In genomic region chr4:84026144-84026543, GRCm38 (mm10) we compare ENCODE assay signal across 21 mouse cellular contexts.
DNase-seq lines count a peak whose midpoint lies in the region; ATAC-seq lines count a peak whose summit lies in the region.
"Had no signal": no experiment of that assay in that cellular context is flagged by ENCODE, and none has a peak within 500 bp of the region (broad histone marks: within the 10 kb centered on the region; RNA-seq: fewer than 3 reads in every experiment).

No protein-coding gene starts in this region.

- no peaks in the 10 kb centered on the region for H3K9me3 ChIP-seq in intestine, embryonic 14.5 days (ENCODE audit: control insufficient read depth, low read length)
- H3K9me3 ChIP-seq in intestine, embryonic 15.5 days: no peaks in the 10 kb centered on the region
- H3K9me3 ChIP-seq in embryonic facial prominence, embryonic 10.5 days: no peaks in the 10 kb centered on the region
- H3K9me3 ChIP-seq in liver, embryonic 12.5 days (replicated peaks): no peaks in the 10 kb centered on the region
- H3K9me3 ChIP-seq: embryonic facial prominence, embryonic 15.5 days; heart, embryonic 13.5 days; liver, embryonic 15.5 days; midbrain, embryonic 13.5 days; neural tube, embryonic 13.5 days had no signal

- H3K9ac ChIP-seq in intestine, embryonic 14.5 days (ENCODE audit: low read length): no peak overlapping the region
- no peak overlapping the region for H3K9ac ChIP-seq in intestine, embryonic 15.5 days
- H3K9ac ChIP-seq in liver, embryonic 12.5 days: no peak overlapping the region
- H3K9ac ChIP-seq: embryonic facial prominence, embryonic 15.5 days; heart, embryonic 13.5 days; liver, embryonic 15.5 days; midbrain, embryonic 13.5 days; neural tube, embryonic 13.5 days had no signal

- no peaks in the 10 kb centered on the region for H3K36me3 ChIP-seq in intestine, embryonic 14.5 days (ENCODE audit: control insufficient read depth, insufficient read depth, low read length)
- no peaks in the 10 kb centered on the region for H3K36me3 ChIP-seq in intestine, embryonic 15.5 days
- H3K36me3 ChIP-seq in embryonic facial prominence, embryonic 10.5 days (replicated peaks): no peaks in the 10 kb centered on the region
- no peaks in the 10 kb centered on the region for H3K36me3 ChIP-seq in liver, embryonic 12.5 days
- H3K36me3 ChIP-seq: embryonic facial prominence, embryonic 15.5 days; heart, embryonic 13.5 days; liver, embryonic 15.5 days; midbrain, embryonic 13.5 days; neural tube, embryonic 13.5 days had no signal

- no peak overlapping the region for H3K27ac ChIP-seq in intestine, embryonic 14.5 days (ENCODE audit: low read depth)
- no peak overlapping the region for H3K27ac ChIP-seq in intestine, embryonic 15.5 days
- no peak overlapping the region for H3K27ac ChIP-seq in embryonic facial prominence, embryonic 10.5 days (replicated peaks)
- no peak overlapping the region for H3K27ac ChIP-seq in liver, embryonic 12.5 days
- H3K27ac ChIP-seq: embryonic facial prominence, embryonic 15.5 days; heart, embryonic 13.5 days; layer of hippocampus, adult 2 months; liver, embryonic 15.5 days; midbrain, embryonic 13.5 days; neural tube, embryonic 13.5 days had no signal

- DNase-seq in embryo, embryonic 11 days: peak; percentile 13
- DNase-seq in embryo, embryonic 10.5 days (ENCODE audit: low spot score): no peak
- no peak for DNase-seq in intestine, embryonic 14.5 days (ENCODE audit: low spot score)
- peak; percentile 44 for DNase-seq in embryonic facial prominence, embryonic 10.5 days (ENCODE audit: low spot score)
- no peak for DNase-seq in frontal cortex, postnatal 14 days (ENCODE audit: low spot score in 2 of 2)
- DNase-seq: cerebellum, postnatal 36 days; gastrocnemius, postnatal 10 days; heart, postnatal 4 days; kidney, adult 11 months; layer of hippocampus, postnatal 36 days; right cerebral cortex, adult 18-20 months; thymus, postnatal 14 days had no signal

- peaks cover 5% of the 10 kb centered on the region; the same call in 1 of the 2 replicates for H3K4me1 ChIP-seq in intestine, embryonic 14.5 days (replicated peaks; ENCODE audit: control insufficient read depth, insufficient read depth, low read length)
- no peaks in the 10 kb centered on the region for H3K4me1 ChIP-seq in intestine, embryonic 15.5 days (replicated peaks)
- peaks cover 23% of the 10 kb centered on the region for H3K4me1 ChIP-seq in embryonic facial prominence, embryonic 10.5 days
- no peaks in the 10 kb centered on the region for H3K4me1 ChIP-seq in liver, embryonic 12.5 days
- H3K4me1 ChIP-seq: liver, embryonic 15.5 days; neural tube, embryonic 13.5 days had no signal

- 18% methylated on average over 8 of the region's 8 CpGs for WGBS in intestine, embryonic 14.5 days
- WGBS in intestine, embryonic 15.5 days: 39% methylated on average over 8 of the region's 8 CpGs
- 77% methylated on average over 8 of the region's 8 CpGs for WGBS in embryonic facial prominence, embryonic 10.5 days
- 57% methylated on average over 8 of the region's 8 CpGs for WGBS in liver, embryonic 12.5 days (ENCODE audit: insufficient replicate concordance)

- H3K4me3 ChIP-seq in intestine, embryonic 14.5 days (ENCODE audit: low read depth, low read length): no peak overlapping the region
- no peak overlapping the region for H3K4me3 ChIP-seq in intestine, embryonic 15.5 days (replicated peaks)
- H3K4me3 ChIP-seq in embryonic facial prominence, embryonic 10.5 days: no peak overlapping the region
- H3K4me3 ChIP-seq in liver, embryonic 12.5 days: no peak overlapping the region
- H3K4me3 ChIP-seq: embryonic facial prominence, embryonic 15.5 days; heart, embryonic 13.5 days; layer of hippocampus, adult 2 months; liver, embryonic 15.5 days; midbrain, embryonic 13.5 days; neural tube, embryonic 13.5 days had no signal

- no peaks in the 10 kb centered on the region for H3K27me3 ChIP-seq in intestine, embryonic 14.5 days (replicated peaks; ENCODE audit: control insufficient read depth, insufficient read depth, low read length)
- no peaks in the 10 kb centered on the region for H3K27me3 ChIP-seq in intestine, embryonic 15.5 days (replicated peaks)
- no peaks in the 10 kb centered on the region; the same call in 1 of the 2 replicates for H3K27me3 ChIP-seq in embryonic facial prominence, embryonic 10.5 days (replicated peaks; ENCODE audit: low read depth, poor library complexity, severe bottlenecking)
- H3K27me3 ChIP-seq in liver, embryonic 12.5 days (replicated peaks): no peaks in the 10 kb centered on the region
- H3K27me3 ChIP-seq: embryonic facial prominence, embryonic 15.5 days; heart, embryonic 13.5 days; liver, embryonic 15.5 days; neural tube, embryonic 13.5 days had no signal

- H3K4me2 ChIP-seq in intestine, embryonic 14.5 days (ENCODE audit: low read length): no peak overlapping the region
- H3K4me2 ChIP-seq in intestine, embryonic 15.5 days (replicated peaks): no peak overlapping the region
- no peak overlapping the region for H3K4me2 ChIP-seq in liver, embryonic 12.5 days
- H3K4me2 ChIP-seq: embryonic facial prominence, embryonic 15.5 days; heart, embryonic 13.5 days; liver, embryonic 15.5 days; midbrain, embryonic 13.5 days; neural tube, embryonic 13.5 days had no signal

- ATAC-seq in intestine, embryonic 14.5 days (replicated peaks; ENCODE audit: low FRiP score, low TSS enrichment, low read depth): 0 out of 2 replicates have a peak, but pooled peaks have one; percentile 12
- no peak for ATAC-seq in intestine, embryonic 15.5 days
- no peak for ATAC-seq in liver, embryonic 12.5 days
- ATAC-seq: hindbrain, embryonic 16.5 days; midbrain, embryonic 13.5 days had no signal

Comparison
In these comparisons a context has a peak if more than half of its experiments do, and no peak if none do; other contexts are left out.
1. DNase-seq: peak in embryo, embryonic 11 days (single experiment) and embryonic facial prominence, embryonic 10.5 days (single experiment); none in embryo, embryonic 10.5 days (single experiment), intestine, embryonic 14.5 days (single experiment) and frontal cortex, postnatal 14 days (0 of 2).